Mouse (Mus musculus) E14TG2a.4 (cell line): Measurements from ENCODE around the gene Pnmt.

ENCODE experiments used
- CTCF ChIP-seq: conservative IDR thresholded peaks from 2 replicates; pipeline ENCODE4 v1.5.1; 2014; ENCODE audit warnings: low read length
- POU5F1 ChIP-seq: IDR thresholded peaks from 2 replicates; pipeline ENCODE4 v1.6.1; 2014; ENCODE audit warnings: low read length, borderline replicate concordance

- TF ChIP-seq CTCF: peak; percentile 76
- no peak for TF ChIP-seq POU5F1
Observed at GRCm38 (mm10) chr11:98355732-98356299, 30.4 kb upstream of the Pnmt start.
